Mouse (Mus musculus) lung, postnatal 0 days (tissue): ENCODE results near the gene Vezt. TPM values are rescaled to one million over a fixed set of nuclear protein-coding genes. Genes with fewer than 3 reads are reported as not detected.

Source experiments
- ATAC-seq: fragments of 200-750 bp; cut with Nextera tagmentation; 2 replicates; pipeline ENCODE4 v1.8.0; 2017; ENCODE audit warnings: moderate library complexity
- DNase-seq: peaks from one replicate; pipeline ENCODE4 v3.0.0-alpha.2; 2016; ENCODE audit warnings: low spot score
- H3K27ac ChIP-seq: fragments of 300-500 bp; sonication (generic); 2 replicates; pipeline ENCODE4 v1.5.1; 2014; ENCODE audit warnings: antibody characterized with exemption, mild to moderate bottlenecking, low read length, mixed read lengths
- H3K27me3 ChIP-seq: fragments of 300-500 bp; sonication (generic); replicated peaks from 2 replicates; pipeline ENCODE4 v1.6.1; 2014; ENCODE audit warnings: low read length, mixed read lengths; ENCODE audit not compliant: insufficient read depth
- H3K36me3 ChIP-seq: fragments of 300-500 bp; sonication (generic); 2 replicates; pipeline ENCODE4 v1.6.1; 2014; ENCODE audit warnings: low read length, mixed read lengths; ENCODE audit not compliant: insufficient read depth
- H3K4me1 ChIP-seq: fragments of 300-500 bp; sonication (generic); 2 replicates; pipeline ENCODE4 v1.6.1; 2014; ENCODE audit warnings: antibody characterized with exemption, low read depth, low read length, mixed read lengths; ENCODE audit not compliant: insufficient read depth
- H3K4me2 ChIP-seq: fragments of 300-500 bp; sonication (generic); replicated peaks from 2 replicates; pipeline ENCODE4 v1.6.1; 2014; ENCODE audit warnings: low read depth, mild to moderate bottlenecking, low read length, moderate library complexity, mixed read lengths
- H3K4me3 ChIP-seq: fragments of 300-500 bp; sonication (generic); 2 replicates; pipeline ENCODE4 v1.5.1; 2014; ENCODE audit warnings: low read depth, low read length
- H3K9ac ChIP-seq: fragments of 300-500 bp; sonication (generic); replicated peaks from 2 replicates; pipeline ENCODE4 v1.6.1; 2014; ENCODE audit warnings: low read depth, mild to moderate bottlenecking
- H3K9me3 ChIP-seq: fragments of 300-500 bp; sonication (generic); 2 replicates; pipeline ENCODE4 v1.6.1; 2016; ENCODE audit warnings: low read length, mixed read lengths
- CTCF ChIP-seq: IDR thresholded peaks from 2 replicates; pipeline ENCODE4 v1.5.1; 2016; ENCODE audit warnings: antibody characterized with exemption, mild to moderate bottlenecking
- EP300 ChIP-seq: IDR thresholded peaks from 2 replicates; pipeline ENCODE4 v1.6.1; 2016; ENCODE audit warnings: antibody characterized with exemption, mild to moderate bottlenecking, control low read depth
- WGBS: fragments of 180-500 bp; shearing (Covaris S2); extraction: QIAGEN DNeasy Blood & Tissue Kit; methylation state at CpG from one replicate; pipeline ENCODE4 v1.1.7; 2014; 5-methylcytosine and 5-hydroxymethylcytosine counted together
- microRNA counts: library from miRNA; unstranded; fragments of <30 nt; microRNA quantifications from one replicate; lab custom pipeline; 2015
- microRNA-seq: library from miRNA; unstranded; fragments of <30 nt; microRNA quantifications from one replicate; pipeline ENCODE4, GENCODE M21; 2016
- polyA plus RNA-seq: library from polyadenylated mRNA; unstranded; fragments of >200 nt; fragmentation: Nextera tagmentation; extraction: Ambion mirVana; gene quantifications from 2 replicates; pipeline ENCODE4 v1.2.1, GENCODE M21; 2015

Gene Vezt
- polyA plus RNA-seq, 1 experiment from 2014 or later: 14.3 TPM

DNA sequence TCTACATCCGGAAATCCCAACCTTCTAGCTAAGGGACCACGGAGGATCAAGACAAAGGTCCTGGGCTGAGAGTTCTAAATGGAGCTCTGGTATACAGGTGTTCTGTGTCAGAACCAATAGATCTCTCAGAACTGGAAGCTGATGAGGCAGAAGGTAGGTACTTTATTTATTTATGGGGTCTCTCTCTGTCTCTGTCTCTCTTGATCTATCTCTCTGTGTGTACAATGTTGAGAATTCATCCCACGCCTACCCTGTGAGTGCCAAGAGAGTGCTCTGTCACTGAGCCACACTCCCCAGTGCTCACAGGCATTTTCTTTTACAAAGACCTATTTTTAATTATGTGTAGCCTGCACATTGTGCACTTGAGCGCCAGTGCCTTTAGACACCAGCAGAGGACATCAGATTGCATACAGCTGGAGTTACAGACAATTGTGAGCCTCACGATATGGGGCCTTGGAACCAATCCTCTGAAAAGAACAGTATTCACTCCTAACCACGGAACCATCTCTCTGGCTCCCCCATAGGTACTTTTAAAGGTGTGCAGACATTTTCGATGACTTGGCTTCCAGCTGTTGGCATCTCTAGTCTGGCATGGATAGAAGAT lies 138.5 kb downstream of the Vezt start, which contains the start of gene Metap2:
Gene Metap2, minus strand, starts transcription at position 51 of the 604 bp plus-strand sequence.
- TF ChIP-seq EP300: no peak
- 0 out of 2 replicates have a peak, but pooled peaks have one; percentile 5 for TF ChIP-seq CTCF
- H3K27me3 ChIP-seq: no peaks in the 10 kb centered on the region
- H3K4me3 ChIP-seq: no peak within 1 kb of the TSS
- no peak within 1 kb of the TSS for H3K9ac ChIP-seq
- no peak for DNase-seq
- H3K4me1 ChIP-seq: no peaks in the 10 kb centered on the region
- no peak within 1 kb of the TSS for H3K4me2 ChIP-seq
- no peak within 1 kb of the TSS for H3K27ac ChIP-seq
- H3K9me3 ChIP-seq: no peaks in the 10 kb centered on the region
- ATAC-seq: no peak
- WGBS: 61% methylated on average over 7 of the region's 7 CpGs
- no peaks in the 10 kb centered on the region for H3K36me3 ChIP-seq

GRCm38 (mm10) chr10:93892551-93892950 lies 143.1 kb downstream of the Vezt start:
- no peak overlapping the region for H3K9ac ChIP-seq
- no peaks in the 10 kb centered on the region for H3K9me3 ChIP-seq
- TF ChIP-seq EP300: no peak
- TF ChIP-seq CTCF: no peak
- WGBS: 94% methylated on average over 4 of the region's 4 CpGs
- DNase-seq: no peak
- no peak for ATAC-seq
- H3K4me3 ChIP-seq: no peak overlapping the region
- H3K27ac ChIP-seq: no peak overlapping the region
- no peaks in the 10 kb centered on the region for H3K27me3 ChIP-seq
- H3K36me3 ChIP-seq: no peaks in the 10 kb centered on the region
- H3K4me2 ChIP-seq: no peak overlapping the region
- peaks cover 3% of the 10 kb centered on the region; the same call in 1 of the 2 replicates for H3K4me1 ChIP-seq

DNA sequence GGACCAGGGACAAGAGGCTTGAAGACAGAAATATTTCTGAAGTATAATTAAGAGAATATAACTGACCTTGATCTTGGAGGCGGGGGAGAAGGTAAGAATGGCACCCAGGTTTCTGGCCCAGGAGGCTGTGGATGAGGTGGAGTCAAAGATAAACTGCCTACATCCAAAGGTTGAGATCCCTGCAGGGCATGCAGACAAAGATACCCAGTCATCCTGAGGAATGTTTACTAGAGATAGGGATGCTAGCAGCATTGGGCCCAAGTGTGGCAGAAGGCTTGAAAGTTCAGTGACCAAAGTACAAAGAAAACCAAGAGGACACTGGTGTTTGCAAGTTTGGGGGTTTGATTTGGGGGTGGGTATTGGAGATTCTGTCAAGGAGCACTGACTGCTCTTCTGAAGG lies 144.6 kb downstream of the Vezt start:
- Histone ChIP-seq H3K27me3 (no peaks in the 10 kb centered on the region), H3K9ac (no peak overlapping the region), H3K4me3 (no peak overlapping the region), H3K27ac (no peak overlapping the region), H3K36me3 (no peaks in the 10 kb centered on the region), H3K4me1 (peaks cover 3% of the 10 kb centered on the region; the same call in 1 of the 2 replicates), H3K9me3 (no peaks in the 10 kb centered on the region), H3K4me2 (no peak overlapping the region)
- TF ChIP-seq EP300: no peak
- TF ChIP-seq CTCF: no peak
- no peak for DNase-seq
- WGBS: 86% methylated on average over 1 of the region's 1 CpGs
- no peak for ATAC-seq

GRCm38 (mm10) chr10:93890565-93890964 lies 145.1 kb downstream of the Vezt start:
- DNase-seq (no peak), ATAC-seq (no peak)
- H3K4me1 ChIP-seq: peaks cover 3% of the 10 kb centered on the region; the same call in 1 of the 2 replicates
- H3K27me3 ChIP-seq: no peaks in the 10 kb centered on the region
- H3K27ac ChIP-seq: no peak overlapping the region
- TF ChIP-seq EP300 (no peak), CTCF (no peak)
- WGBS: 78% methylated on average over 4 of the region's 4 CpGs
- no peaks in the 10 kb centered on the region for H3K9me3 ChIP-seq
- no peaks in the 10 kb centered on the region for H3K36me3 ChIP-seq
- H3K9ac ChIP-seq: no peak overlapping the region
- H3K4me3 ChIP-seq: no peak overlapping the region
- H3K4me2 ChIP-seq: no peak overlapping the region; the same call in 1 of the 2 replicates

- ATAC-seq (peak; percentile 10; the same call in 1 of the 2 replicates), DNase-seq (no peak)
- Histone ChIP-seq H3K9me3 (no peaks in the 10 kb centered on the region), H3K9ac (peak overlapping the region; percentile 89), H3K27me3 (no peaks in the 10 kb centered on the region), H3K27ac (no peak overlapping the region), H3K4me1 (peaks cover 3% of the 10 kb centered on the region; the same call in 1 of the 2 replicates), H3K4me3 (peak overlapping the region; percentile 85), H3K4me2 (peak overlapping the region; percentile 83), H3K36me3 (0 out of 2 replicates have a peak, but pooled peaks cover under 1% of the 10 kb centered on the region)
- 2% methylated on average over 22 of the region's 22 CpGs for WGBS
- TF ChIP-seq EP300: no peak
- TF ChIP-seq CTCF: no peak
These were observed 145.6 kb downstream of the Vezt start for GRCm38 (mm10) chr10:93889976-93890375.

DNA sequence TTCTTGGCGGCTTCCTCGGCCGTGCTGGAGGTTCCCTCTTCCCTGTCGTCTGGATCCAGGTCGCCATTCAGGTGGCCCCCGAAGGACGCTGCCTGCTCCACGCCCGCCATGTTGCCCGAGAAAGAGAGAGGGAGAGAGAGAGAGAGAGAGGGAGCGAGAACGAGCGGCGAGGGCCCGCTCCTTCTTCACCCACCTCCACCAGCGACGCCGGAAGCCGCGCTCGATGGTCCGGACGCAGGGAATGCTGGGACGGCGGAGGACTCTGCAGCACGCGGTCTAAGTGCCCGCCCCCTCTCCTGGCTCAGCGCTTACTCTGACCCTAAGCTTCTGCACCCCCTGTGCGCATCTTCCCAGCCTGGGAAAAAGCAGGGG lies 146.1 kb downstream of the Vezt start:
- peak overlapping the region; percentile 78 for H3K27ac ChIP-seq
- no peaks in the 10 kb centered on the region for H3K27me3 ChIP-seq
- TF ChIP-seq EP300 (no peak), CTCF (no peak; the same call in 1 of the 2 replicates)
- no peaks in the 10 kb centered on the region for H3K9me3 ChIP-seq
- peak overlapping the region; percentile 85 for H3K4me3 ChIP-seq
- DNase-seq (peak; percentile 93), ATAC-seq (peak; percentile 97)
- H3K36me3 ChIP-seq: 0 out of 2 replicates have a peak, but pooled peaks cover 5% of the 10 kb centered on the region
- WGBS: 3% methylated on average over 21 of the region's 30 CpGs
- H3K4me1 ChIP-seq: peaks cover 3% of the 10 kb centered on the region; the same call in 1 of the 2 replicates
- H3K9ac ChIP-seq: peak overlapping the region; percentile 89
- H3K4me2 ChIP-seq: peak overlapping the region; percentile 83

MicroRNA genes within 50 kb of the gene (microRNA counts, 519-probe panel; counts per million panel counts)
- microRNA mmu-miR-331-3p (lab: Ali Mortazavi, UCI): 3,959 counts per million, percentile 34 among the panel's probes with 10 or more counts
- not detected for microRNA mmu-miR-331-5p (lab: Ali Mortazavi, UCI)

Small RNAs within 50 kb of the gene (microRNA-seq; reads per million reads assigned to microRNA genes)
- 47.2 reads per million, percentile 41 among the genes with 10 or more reads in this experiment for gene Mir331

Other genes starting within 250 kb of the Vezt start
- gene Usp44, start 204.3 kb downstream of the Vezt start, polyA plus RNA-seq: 0.12 TPM in 1 of 2 replicates, not detected in the other
- 135 and 137 TPM in 2 replicates for gene Metap2, start 138.7 kb downstream of the Vezt start, polyA plus RNA-seq
- 3.2 and 4.1 TPM in 2 replicates for gene Fgd6, start 184 bp upstream of the Vezt start, polyA plus RNA-seq
- gene Nr2c1, start 112.2 kb upstream of the Vezt start, polyA plus RNA-seq: 5.4 TPM in 2 replicates
- 221 and 253 TPM in 2 replicates for gene Ndufa12, start 162.9 kb upstream of the Vezt start, polyA plus RNA-seq